Mouse (Mus musculus) heart, adult 8-10 months (tissue): ENCODE measurements at regions not wholly inside any gene's neighbourhood (a gene's known extent, or its start where the extent isn't known, plus 50 kb on each side); places are given as distances from the start of the nearest gene placed in this dataset.

Experiments used
- DNase-seq: peaks from one replicate; pipeline ENCODE4 v3.0.0; 2022; ENCODE audit warnings: low spot score

DNA sequence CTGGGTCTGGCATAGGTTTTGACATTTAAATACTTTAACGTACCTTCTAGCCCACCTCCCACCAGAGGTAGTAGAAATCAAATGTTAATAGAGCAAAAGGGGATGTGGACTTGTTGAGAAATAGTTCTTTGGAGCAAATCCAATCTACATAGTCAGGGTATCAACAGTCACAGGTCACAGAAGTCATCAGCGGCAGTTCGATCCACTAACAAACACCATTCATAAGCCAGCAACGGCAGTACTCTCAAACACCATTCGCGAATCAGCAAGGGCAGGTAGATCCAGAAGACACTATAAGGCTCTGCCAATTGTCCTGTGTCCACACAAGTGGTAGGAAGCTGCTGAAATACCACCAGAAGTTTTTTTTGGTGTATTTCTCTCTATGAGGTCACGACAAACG is 374.3 kb upstream of the Sox9 start:
- DNase-seq = no peak

DNA sequence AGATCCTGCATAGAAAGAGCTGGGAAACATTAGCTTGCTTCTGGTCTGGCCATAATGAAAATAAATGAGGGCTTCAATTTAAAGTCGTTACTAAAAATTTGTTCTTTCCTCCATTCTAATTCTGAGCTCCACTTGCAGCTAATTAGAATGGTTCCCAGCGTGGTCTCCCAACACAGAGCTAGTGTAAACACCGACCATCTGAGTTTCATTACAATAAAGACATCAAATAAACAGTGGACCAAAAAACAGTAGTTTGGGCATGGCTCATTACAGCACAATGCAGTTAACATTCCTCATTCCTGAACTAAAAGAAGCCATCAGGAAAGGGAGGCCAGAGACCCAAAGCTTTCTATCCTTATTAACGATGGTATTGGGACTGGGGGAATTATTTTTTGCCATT is 369.6 kb upstream of the Sox9 start:
- DNase-seq = no peak

DNA sequence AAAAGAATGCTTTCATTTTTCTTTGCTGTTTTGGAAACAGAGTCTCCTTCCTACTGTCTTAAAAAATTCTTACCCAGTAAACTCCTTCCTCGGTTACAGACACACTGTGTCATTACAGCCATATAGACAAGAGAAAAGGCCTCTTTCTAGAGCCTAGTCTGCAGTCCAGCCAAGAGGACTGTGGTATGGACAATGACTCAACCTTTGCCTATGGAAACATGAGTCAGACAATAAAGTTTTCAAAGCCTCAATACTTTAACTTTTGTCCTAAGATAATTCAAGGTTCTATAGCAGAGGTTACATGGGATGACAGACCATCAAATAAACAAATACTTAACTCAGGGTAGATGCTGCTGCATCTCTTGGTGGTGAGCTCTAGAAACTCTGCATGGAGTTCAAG is 339.4 kb upstream of the Sox9 start:
- DNase-seq = no peak

DNA sequence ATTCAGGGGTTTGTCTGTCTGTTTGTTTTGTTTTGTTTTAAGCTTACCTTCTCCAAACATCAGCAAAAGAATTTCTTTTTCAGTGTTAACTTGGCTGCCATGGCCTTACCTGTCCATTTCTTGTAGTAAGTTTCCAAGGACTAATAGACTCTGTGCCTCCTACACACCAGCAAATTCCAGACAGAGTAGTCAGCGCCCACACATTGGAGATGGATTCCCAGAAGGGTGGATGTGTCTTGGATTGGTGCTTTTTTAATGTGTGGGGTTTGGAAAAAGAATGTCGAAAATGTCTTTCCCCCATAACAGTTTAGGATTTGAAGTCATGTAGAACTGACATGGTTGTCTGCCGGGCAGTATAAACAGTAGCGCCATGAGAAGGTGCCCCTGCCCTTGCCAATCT is 338.1 kb upstream of the Sox9 start:
- DNase-seq = no peak

DNA sequence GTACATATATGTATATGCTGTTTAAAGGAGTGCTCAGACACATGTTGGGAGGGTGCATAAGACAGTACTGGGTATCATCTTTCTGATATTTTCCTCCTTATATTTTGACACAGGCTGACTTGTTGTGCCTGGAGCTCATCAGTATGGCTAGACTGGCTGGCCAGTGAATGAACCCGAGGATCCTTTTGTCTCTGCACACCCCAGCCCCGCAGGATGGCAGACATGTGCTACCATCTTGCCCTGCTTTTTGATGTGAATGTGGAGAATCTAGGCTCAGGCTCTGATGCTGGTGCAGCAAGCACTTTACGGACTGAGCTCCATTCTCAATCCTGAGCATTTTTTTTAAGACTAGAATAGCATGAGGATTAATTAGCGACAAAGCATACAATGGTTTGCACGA is 332.4 kb upstream of the Sox9 start:
- no peak for DNase-seq

DNA sequence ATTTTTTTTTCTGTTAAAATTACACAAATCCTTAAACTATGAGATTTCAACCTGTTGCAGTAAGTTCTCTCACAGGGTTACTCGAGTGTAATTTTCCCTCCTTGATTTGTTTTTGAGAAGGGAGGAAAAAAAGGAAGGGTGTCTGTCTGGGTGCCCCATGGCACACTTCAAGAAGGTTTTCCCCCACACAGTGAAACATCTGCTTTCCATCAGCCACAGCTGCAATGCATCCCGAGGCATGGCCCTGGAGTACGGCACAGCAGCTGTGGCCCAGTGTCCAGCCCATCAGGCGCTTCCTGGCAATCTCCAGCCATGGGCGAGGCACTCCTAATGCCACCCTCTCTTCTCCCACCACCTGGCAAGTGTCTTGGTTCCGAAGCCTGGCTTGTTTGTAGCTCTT is 331.8 kb upstream of the Sox9 start:
- DNase-seq = no peak

DNA sequence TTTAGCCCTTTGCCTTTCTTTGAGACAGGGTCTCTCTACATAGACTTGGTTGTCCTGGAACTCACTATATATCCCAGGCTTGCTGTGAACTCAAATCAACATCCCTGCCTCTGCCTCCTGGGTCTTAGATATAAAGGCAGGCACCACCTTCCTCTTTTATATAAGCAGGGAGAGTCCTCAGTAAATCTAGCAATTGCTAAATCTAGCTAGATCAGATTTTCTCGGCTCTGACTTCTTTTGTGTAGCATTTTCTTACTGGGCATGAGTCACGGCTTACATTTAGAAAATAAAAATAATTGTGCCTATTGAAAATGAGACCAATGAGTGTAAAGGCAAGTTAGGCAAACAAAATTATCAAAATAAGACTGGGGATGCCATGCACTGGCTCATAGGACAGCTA is 323.9 kb upstream of the Sox9 start:
- no peak for DNase-seq

DNA sequence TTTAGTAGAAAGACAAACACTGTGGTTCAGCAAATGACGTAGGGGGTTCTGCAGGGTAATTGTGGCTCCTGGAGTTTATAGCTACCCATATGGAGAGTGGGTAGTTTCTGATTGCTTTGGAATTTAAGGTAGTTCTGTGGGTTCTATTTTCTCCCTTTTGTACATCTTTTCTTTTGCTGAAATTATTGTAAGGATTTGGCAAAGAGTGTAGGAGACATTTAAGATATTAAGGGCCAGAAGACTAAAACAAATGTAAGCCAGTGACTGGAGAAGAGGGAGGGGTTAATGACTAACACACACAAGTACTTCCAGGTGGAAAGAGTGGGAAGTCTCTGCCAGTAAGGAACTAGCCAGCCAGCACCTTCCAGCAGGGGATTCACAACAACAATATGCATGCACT is 318.9 kb upstream of the Sox9 start:
- no peak for DNase-seq

DNA sequence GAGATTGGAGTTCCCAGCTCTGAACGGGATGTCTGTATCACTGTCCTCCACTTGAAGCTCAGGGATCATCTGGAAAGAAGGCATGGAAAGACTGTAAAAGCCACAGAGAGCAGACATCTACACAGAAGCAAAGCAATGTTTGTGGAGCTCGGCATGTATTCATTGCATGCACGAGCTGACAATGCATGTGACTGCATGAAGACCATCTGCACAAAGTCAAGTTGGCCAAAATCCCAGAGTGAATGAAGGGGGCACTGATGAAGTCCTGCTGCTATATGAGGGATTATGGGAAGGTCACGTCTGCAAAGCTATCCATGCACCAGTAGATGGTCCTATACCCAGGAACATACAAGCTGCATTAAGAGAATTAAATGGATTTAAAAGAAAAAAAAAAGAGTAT is 317.6 kb upstream of the Sox9 start:
- DNase-seq = no peak

DNA sequence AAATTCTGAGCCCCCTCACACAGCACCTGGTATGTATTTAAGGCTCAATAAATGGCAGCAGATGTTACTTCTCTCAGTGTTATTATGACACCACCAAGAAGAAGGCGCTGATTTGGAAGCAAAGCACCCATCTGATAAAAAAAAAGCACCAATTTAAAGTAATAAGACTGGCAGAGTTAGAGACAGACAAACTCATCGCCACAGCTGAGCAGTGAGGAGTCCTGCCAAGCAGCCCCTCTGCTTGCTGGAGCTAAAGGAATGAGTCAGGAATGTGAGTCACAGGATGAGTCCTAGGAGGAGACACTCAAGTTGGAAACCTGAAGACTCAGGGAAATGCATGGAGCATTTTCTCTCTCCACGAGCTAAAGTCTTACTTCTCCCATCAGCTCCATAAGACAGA is 311.7 kb upstream of the Sox9 start:
- no peak for DNase-seq

DNA sequence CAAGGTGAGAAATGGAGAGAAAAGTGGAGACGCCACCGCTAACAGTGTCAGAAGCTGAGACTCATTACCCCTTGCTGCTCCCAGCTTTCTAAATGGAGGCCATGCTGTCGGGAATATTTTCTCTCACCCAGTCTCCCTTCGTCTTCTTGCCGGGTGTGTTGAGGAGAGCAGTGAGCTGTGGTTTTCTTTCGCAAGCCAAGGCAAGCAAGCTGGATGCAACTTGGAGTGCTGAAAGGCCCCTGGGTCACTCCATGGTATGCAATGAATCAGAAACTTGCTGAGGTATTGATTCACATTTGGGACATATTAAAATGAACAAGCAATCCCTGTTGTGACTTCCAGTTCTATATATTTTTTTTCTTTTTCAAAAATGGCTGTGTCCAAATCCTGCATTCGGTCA is 308.8 kb upstream of the Sox9 start:
- DNase-seq = no peak

DNA sequence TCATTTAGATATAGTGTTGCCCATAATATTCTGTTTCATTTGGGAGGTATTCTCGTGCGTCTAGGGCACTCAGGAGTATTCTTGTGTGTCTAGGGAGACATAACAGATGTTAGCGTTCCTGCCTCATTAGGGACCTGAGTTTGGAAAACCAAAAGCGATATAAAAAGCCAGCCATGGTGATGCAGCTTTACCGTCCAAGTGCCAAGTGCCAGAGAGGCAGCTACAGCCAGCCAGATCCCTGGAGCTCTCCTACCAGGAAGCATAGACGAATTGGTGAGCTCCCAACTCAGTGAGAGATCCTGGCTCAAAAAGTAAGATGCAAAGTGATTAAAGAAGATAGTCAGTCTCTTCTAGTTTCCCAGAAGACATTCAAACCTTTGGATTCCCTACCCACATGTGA is 308.3 kb upstream of the Sox9 start:
- no peak for DNase-seq

DNA sequence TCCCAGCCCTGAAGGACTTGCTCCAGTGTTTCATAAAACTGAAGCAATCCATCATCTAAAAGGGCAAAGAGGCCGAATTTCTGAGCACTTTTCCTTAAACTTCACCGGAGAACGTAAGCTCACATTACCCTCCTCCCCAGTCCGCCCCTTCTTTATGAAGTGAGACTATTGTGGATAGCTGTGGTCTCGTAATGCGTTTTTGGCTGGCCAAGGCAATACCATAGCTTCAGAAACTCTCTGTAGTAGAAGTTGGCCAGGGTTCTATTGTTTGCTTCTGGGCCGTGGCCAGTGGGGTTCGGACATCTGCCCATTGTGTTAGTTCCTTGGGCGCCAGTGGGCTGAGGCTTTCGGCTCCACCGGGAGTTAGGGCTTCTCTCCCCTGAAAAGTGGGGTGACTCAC is 301.7 kb upstream of the Sox9 start:
- DNase-seq = no peak

DNA sequence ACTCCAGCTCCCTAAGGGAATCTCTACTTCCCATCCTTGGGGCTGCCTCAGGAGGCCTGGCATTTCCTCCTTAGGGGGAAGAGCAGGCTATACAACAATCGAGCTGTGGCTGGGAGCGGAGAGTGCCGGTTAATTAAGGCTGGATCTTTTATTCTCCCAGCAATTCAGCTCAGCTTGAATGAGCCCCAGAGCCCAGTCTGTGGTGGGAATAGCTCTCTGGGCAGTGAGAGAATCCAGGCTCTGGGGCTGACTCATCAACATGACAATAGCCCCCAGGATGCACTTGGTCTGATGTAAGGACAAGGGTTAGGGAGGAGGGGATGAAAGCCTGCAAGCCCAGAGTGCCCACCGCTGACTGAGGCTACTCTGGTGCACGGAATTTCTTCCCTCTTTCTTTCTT is 280.2 kb upstream of the Sox9 start:
- DNase-seq = no peak

DNA sequence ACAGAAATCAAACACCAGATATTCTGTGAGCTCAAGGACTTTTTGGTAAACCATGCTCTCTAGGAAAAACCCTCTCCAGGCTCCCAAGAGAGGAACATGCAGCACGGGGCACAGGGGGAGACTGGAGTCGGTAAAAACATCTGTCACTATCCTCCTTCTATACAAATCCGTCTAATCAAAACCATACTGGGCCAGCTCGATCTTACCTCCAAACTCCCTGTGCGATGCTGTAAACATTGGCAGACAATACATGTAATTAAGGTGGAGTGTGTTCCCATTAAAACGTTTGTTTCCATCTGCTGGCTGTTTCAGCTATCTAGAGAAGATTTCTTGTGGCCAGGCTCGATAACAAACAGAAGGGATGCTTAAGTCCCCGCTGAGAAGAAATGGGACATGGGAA is 262.9 kb upstream of the Sox9 start:
- DNase-seq = no peak

DNA sequence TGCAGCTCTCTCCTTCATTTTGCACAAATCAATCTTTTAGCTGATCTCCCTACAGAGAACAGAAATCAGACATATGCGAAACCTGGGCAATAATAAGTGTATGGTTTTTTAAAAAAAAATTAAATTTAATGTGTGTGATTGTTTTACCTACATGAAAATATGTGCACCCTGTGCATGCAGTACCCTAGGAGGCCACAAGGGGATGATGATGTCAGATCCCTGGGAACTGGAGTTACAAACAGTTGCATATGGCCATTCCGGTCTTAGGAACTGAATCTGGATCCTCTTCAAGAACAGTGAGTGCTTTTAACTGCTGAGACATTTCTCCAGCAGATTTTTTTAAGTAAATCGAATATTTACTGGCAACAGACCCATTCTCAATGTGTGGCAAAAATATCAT is 257.0 kb upstream of the Sox9 start:
- DNase-seq = no peak

DNA sequence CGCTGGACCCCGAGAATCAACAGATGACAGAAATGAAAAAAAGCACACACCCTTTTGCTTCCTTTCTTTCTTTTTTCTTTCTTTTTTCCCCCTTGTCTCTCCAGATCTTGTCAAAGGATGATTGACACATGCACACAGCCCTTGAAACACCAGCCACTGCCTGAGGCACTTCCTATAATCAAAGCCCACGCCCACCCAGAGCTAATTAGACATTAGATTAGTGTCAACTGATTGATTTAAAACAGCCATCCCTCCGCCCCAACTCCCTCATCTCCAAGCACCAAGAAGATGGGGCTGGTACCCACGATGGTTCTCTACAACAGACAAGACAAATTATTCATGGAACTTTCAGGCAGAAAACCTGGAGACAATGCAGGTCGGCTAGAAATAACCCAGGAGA is 239.5 kb upstream of the Sox9 start:
- DNase-seq = no peak

DNA sequence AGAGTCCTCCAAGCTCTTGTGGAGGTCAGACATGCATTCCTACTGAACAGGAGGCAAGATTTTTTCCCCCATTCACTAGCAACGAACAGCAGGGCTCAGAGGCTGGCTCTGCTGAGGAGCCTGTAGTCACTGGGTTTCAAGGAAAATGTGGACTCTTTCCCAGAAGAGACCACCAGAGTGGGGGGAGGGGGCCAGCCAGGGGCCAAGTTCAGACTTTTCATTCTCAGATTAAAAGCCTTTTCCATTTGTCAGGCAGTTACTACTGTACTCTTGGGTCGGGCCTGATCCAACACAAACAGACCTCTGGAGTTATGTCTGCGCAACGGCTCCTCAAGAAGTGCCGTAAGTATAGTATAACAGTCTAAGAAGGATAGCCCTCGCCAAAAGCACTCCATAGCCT is 238.6 kb upstream of the Sox9 start:
- no peak for DNase-seq

DNA sequence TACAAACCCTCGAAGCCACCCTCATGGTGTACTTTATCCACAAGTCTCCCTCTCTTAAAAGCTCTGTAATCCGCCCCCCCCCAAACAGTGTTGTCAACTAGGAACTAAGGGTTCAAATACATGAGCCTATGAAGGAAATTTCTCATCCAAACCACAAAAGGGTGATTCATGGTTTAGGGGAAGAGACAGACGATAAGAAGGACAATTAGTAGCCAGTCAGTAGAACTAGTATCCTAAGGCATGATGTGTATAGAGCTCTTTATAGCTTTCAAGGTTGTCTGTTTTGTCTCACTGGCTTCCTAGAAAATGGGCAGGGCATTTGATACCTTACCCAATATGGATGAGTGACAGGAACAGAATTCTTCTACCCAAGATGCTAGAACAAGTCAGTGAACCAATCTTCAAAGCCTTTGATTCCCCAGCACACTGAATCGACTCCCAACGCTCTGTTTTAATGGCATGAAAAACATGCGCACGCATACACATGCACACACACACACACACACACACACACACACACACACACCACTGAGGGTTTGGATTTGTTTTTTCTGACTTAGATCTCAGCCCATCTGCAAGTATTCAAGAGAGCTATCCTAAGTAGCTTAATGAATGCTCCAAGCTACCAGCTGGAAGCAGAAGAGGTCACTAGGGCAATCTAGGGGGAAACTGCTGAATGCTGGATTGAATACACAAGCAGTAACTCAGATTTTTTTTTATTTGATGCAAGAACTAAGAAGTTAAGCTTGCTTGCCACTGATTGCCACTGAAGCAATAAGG is 236.6 kb upstream of the Sox9 start:
- no peak for DNase-seq

DNA sequence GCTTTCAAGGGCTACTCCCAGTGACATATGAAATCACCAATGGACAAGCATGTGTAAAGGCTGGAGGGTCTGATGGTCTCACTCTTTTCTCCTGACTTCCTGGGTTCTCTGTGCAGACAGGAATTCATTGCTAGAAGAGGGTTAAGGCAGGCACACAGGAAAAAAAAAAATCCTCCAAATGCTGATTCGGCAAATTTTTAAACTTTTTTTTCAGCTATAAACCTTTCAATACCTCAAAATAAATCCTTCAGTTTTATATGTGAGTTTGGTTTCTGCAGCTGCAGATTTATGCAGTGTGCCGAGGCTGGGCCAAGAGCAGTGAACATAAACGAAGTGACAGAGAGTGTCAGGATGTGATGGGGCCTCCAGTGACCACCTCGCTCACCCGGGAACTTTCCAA is 235.9 kb upstream of the Sox9 start:
- DNase-seq = no peak

DNA sequence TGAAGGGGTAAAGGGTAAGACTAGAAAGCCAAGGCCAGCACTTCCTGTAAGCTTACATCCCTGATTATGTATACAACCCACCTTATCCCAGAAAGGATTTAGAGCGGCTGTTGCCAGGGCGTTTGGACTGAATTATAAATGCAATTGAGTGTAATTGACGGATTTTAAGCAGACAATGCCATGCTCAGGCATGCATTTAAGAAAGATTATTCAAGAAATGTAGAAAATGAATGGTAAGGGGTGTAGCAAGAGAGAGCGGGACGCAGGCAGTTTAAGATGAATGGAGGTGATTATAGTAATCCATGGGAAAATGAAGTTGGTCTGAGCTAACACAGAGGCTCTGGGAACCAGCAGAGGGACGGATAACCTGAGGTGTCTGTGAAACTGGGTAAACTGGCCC is 229.2 kb upstream of the Sox9 start:
- DNase-seq = no peak

DNA sequence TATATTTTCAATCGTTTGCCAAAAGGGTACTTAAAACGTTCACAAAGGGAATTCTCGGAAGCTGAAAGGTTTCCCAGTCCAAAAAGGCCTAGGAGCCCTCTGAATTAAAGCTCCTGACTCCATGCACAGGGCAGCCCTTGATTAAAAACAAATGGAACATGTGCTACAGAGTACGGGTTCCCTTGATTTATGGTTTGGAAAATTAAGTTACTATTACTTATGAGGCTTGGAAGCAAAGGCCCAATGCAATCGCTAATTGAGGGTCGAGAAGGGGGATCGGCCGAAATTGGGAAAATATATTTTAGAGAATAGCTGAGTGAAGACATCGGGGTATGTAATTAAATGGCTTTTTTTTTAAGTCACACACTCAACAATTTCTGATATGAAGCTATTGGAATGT is 219.0 kb upstream of the Sox9 start:
- no peak for DNase-seq

DNA sequence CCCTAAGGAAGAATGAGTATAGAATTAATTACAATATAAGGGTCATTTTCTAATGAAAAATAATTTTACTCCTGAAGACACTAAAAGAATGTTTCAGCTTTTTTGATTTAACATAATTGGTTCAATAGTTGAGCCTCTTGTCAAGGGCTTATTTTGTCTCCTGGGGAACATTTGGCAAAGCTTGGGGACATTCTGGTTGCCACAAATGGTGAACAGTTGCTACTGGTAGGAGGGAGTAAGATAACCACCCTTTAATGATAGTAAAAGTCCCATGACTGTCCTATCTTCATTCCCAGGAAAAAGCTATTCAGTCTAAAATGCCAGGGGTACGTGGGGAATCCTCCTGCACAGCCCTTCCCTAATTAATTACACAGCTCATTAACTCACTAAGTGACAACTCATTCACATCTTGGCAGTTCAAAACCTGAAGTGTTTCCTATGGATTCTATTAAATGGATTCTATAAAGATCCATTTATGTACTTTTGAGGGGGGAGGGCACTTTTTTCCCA is 217.3 kb upstream of the Sox9 start:
- DNase-seq = no peak

DNA sequence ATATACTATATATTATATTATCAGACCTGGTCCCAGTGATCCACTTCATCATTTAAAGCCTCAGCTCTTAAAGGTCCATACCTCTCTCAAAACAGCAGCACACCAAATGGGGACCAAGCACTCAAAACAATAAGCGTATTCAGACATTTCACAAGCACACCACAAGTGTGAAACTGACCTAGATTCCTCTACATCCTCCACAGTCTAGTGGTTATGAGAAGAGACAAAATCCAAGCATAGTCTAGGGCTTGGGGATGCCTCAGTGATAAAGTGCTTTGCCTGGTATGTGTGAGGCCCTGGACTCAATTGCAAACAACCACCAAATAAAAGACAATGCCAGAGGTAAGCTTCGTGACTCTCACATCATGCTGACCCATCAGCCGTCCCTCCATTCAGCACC is 216.0 kb upstream of the Sox9 start:
- no peak for DNase-seq
